Mouse (Mus musculus) ES-E14 (cell line): ENCODE measurements at regions not wholly inside any gene's neighbourhood (a gene's known extent, or its start where the extent isn't known, plus 50 kb on each side); places are given as distances from the start of the nearest gene placed in this dataset.

Experiments
- DNase-seq: peaks from one replicate; pipeline ENCODE4 v3.0.0-alpha.2; 2013; ENCODE audit warnings: low read depth, low spot score
- H3K27ac ChIP-seq: 2 replicates; pipeline ENCODE4 v1.5.1; 2012; ENCODE audit warnings: low read depth, mild to moderate bottlenecking, low read length, moderate library complexity, mixed read lengths; ENCODE audit not compliant: poor library complexity, insufficient read depth, severe bottlenecking
- H3K36me3 ChIP-seq: 2 replicates; pipeline ENCODE4 v1.6.1; 2012; ENCODE audit warnings: mild to moderate bottlenecking, low read length, moderate library complexity, mixed read lengths; ENCODE audit not compliant: control insufficient read depth, poor library complexity, insufficient read depth, severe bottlenecking
- H3K4me1 ChIP-seq, 2 experiments: fragments of 150-350 bp in 1 of 2; sonication (generic) in 1 of 2; 2 replicates each; pipeline ENCODE4 v1.6.1; 2012; ENCODE audit warnings: low read length in 2 of 2, mild to moderate bottlenecking in 1 of 2, mixed read lengths in 1 of 2; ENCODE audit not compliant: control insufficient read depth in 2 of 2, insufficient read depth in 2 of 2, poor library complexity in 1 of 2
- H3K4me3 ChIP-seq, 2 experiments: fragments of 150-350 bp in 1 of 2; sonication (generic) in 1 of 2; 2 replicates each; pipeline ENCODE4 v1.5.1; 2012; ENCODE audit warnings: low read length in 2 of 2, low read depth in 1 of 2, mild to moderate bottlenecking in 1 of 2, mixed read lengths in 1 of 2; ENCODE audit not compliant: insufficient read depth in 1 of 2, poor library complexity in 1 of 2, severe bottlenecking in 1 of 2
- H3K9ac ChIP-seq: 2 replicates; pipeline ENCODE4 v1.6.1; 2012; ENCODE audit warnings: low read depth, mild to moderate bottlenecking, low read length, mixed read lengths; ENCODE audit not compliant: poor library complexity, insufficient read depth, severe bottlenecking
- H3K9me3 ChIP-seq: fragments of 150-350 bp; sonication (generic); 2 replicates; pipeline ENCODE4 v1.6.1; 2012; ENCODE audit warnings: low read depth, mild to moderate bottlenecking, low read length; ENCODE audit not compliant: control insufficient read depth, insufficient read depth
- CHD2 ChIP-seq: IDR thresholded peaks from 2 replicates; pipeline ENCODE4 v1.6.1; 2014; ENCODE audit warnings: mild to moderate bottlenecking, low read depth, low read length, inconsistent platforms
- HCFC1 ChIP-seq: IDR thresholded peaks from 2 replicates; pipeline ENCODE4 v1.6.1; 2012; ENCODE audit warnings: low read length, inconsistent platforms, borderline replicate concordance; ENCODE audit not compliant: insufficient read depth
- MAFK ChIP-seq: IDR thresholded peaks from 2 replicates; pipeline ENCODE4 v1.6.1; 2014; ENCODE audit warnings: mild to moderate bottlenecking, low read depth, low read length, inconsistent platforms; ENCODE audit not compliant: insufficient read depth
- ZC3H11A ChIP-seq: IDR thresholded peaks from 2 replicates; pipeline ENCODE4 v1.6.1; 2012; ENCODE audit warnings: low read depth, mild to moderate bottlenecking, inconsistent platforms, low read length, borderline replicate concordance
- ZNF384 ChIP-seq: IDR thresholded peaks from 2 replicates; pipeline ENCODE4 v1.6.1; 2012; ENCODE audit warnings: low read depth, low read length, inconsistent platforms
- in situ Hi-C, 2 experiments: fragments of 600-800 bp; cut with MboI; formaldehyde crosslinking; loops; one replicate each; pipeline ENCODE4 v1.15.1; 2025; ENCODE audit warnings: low sequenced_read_pairs in 2 of 2, inconsistent platforms in 1 of 2; ENCODE audit not compliant: unreplicated experiment in 2 of 2

- Histone ChIP-seq H3K36me3 (no peaks in the 10 kb centered on the region), H3K9ac (no peak overlapping the region), H3K27ac (no peak overlapping the region), H3K9me3 (no peaks in the 10 kb centered on the region), H3K4me3 (no peak overlapping the region), H3K4me1 (no peaks in the 10 kb centered on the region)
- no peak for DNase-seq
- in situ Hi-C loops = no loop called here
- TF ChIP-seq HCFC1 (no peak), ZNF384 (no peak), CHD2 (no peak), MAFK (no peak), ZC3H11A (no peak)
Measured at GRCm38 (mm10) chr4:95378645-95379044, 178.7 kb upstream of the Fggy start.

GRCm38 (mm10) chr4:95383216-95383892 is 174.0 kb upstream of the Fggy start:
- TF ChIP-seq CHD2 = no peak
- TF ChIP-seq ZNF384 = no peak
- TF ChIP-seq HCFC1 = no peak
- no peak for TF ChIP-seq MAFK
- no peak for TF ChIP-seq ZC3H11A
- no peak for DNase-seq
- Histone ChIP-seq H3K9me3 (no peaks in the 10 kb centered on the region), H3K27ac (no peak overlapping the region), H3K4me3 (no peak overlapping the region), H3K9ac (no peak overlapping the region), H3K4me1 (peaks cover 0 to 4% of the 10 kb centered on the region in 2 experiments; a peak in 1 of 4 replicates), H3K36me3 (no peaks in the 10 kb centered on the region)
- in situ Hi-C loops = no loop called here

- Histone ChIP-seq H3K4me1 (peaks cover 2 to 10% of the 10 kb centered on the region in 2 experiments; a peak in 2 of 4 replicates), H3K27ac (no peak overlapping the region), H3K9ac (no peak overlapping the region), H3K9me3 (no peaks in the 10 kb centered on the region), H3K4me3 (no peak overlapping the region), H3K36me3 (no peaks in the 10 kb centered on the region)
- no peak for DNase-seq
- in situ Hi-C loops = no loop called here
- TF ChIP-seq ZNF384 (no peak), HCFC1 (no peak), ZC3H11A (no peak), CHD2 (no peak), MAFK (no peak)
Measured at GRCm38 (mm10) chr4:95385552-95385951, 171.8 kb upstream of the Fggy start.

GRCm38 (mm10) chr4:95386021-95386420 is 171.3 kb upstream of the Fggy start:
- Histone ChIP-seq H3K4me3 (no peak overlapping the region), H3K9me3 (no peaks in the 10 kb centered on the region), H3K9ac (no peak overlapping the region), H3K36me3 (no peaks in the 10 kb centered on the region), H3K27ac (no peak overlapping the region), H3K4me1 (peaks cover 2 to 11% of the 10 kb centered on the region in 2 experiments; a peak in 2 of 4 replicates)
- DNase-seq = no peak
- in situ Hi-C loops = no loop called here
- TF ChIP-seq ZNF384 (no peak), CHD2 (no peak), ZC3H11A (no peak), MAFK (no peak), HCFC1 (no peak)

GRCm38 (mm10) chr4:95388556-95388955 is 168.8 kb upstream of the Fggy start:
- Histone ChIP-seq H3K9me3 (no peaks in the 10 kb centered on the region), H3K27ac (no peak overlapping the region), H3K36me3 (no peaks in the 10 kb centered on the region), H3K4me3 (no peak overlapping the region), H3K4me1 (peaks cover 2 to 11% of the 10 kb centered on the region in 2 experiments; a peak in 2 of 4 replicates), H3K9ac (no peak overlapping the region)
- DNase-seq = no peak
- no peak for TF ChIP-seq HCFC1
- no peak for TF ChIP-seq MAFK
- TF ChIP-seq ZNF384 = no peak
- no peak for TF ChIP-seq CHD2
- TF ChIP-seq ZC3H11A = no peak
- in situ Hi-C loops = no loop called here
